Mouse (Mus musculus) spleen, postnatal 10 days (tissue): ENCODE results near the gene Gm20388.

Experiments
- DNase-seq, 2 experiments: peaks; one replicate each; pipeline ENCODE4 v3.0.0; 2021 to 2022; ENCODE audit warnings: low spot score in 2 of 2

Gm20388 gene

DNA sequence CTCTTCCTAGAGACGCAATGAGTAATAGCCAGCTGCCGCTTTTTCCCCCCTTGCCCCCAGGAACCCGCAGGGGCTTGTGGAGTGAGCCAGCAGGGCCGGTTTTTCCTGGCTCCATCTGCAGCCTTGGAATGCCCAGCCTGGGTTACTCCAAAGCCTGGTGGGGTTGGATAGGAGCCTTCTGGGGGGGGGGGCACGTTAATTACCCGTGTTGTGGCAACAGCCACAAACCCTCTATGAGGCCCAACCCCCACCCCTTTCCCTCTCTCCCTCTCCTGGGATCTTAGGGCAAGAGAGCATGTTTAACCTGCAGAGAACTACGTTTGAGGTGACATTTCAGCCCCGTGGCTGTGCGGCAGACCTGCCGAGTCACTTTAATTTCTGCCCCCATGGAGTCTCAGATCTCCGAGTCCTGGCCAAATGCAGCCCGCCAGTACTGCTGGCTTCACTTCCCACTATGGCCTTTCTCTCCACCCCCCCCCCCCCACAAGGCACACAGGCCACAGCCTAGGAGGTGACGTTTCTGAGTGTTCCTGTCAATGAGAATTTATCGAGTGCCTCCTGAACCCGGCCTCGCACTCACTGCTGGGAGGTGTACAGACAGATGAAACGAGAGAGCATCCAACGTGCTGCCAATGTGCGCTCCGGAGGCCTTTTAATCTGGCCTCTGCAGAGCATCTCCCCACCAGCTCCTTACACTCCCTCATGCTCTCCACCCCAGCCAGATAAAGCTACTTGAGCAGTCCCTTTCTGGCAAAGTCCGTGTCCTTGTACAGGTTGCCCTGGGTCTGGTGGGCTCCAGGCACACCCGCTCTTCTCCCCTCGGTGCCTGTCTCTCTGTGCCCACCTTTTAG lies 629.4 kb downstream of the Gm20388 start:
- DNase-seq: peak; percentile 44 to 66

GRCm38 (mm10) chr8:120542995-120543394 lies 632.4 kb downstream of the Gm20388 start:
- DNase-seq: no peak

GRCm38 (mm10) chr8:120543416-120544055 lies 632.9 kb downstream of the Gm20388 start:
- DNase-seq: no peak

GRCm38 (mm10) chr8:120544155-120544554 lies 633.5 kb downstream of the Gm20388 start:
- no peak for DNase-seq

DNA sequence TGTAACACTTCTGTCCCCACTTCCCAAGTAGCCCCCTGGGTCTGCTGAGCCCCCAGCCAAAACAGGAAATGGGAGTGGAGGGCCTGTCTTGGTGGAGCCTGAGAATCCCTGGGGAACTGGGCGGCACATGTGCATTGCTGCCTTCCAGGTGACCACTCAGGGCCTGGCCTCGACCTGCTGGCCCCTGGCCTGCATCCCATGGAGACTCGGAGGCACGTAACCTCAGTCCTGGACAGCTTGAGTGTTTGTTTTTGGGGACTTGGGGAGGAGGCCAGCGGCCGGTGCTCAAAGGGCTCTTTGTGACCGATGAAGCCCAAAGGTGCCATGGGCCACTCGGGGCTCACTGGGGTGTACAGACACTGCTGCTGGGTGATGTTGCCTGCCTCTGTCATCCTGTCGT lies 636.9 kb downstream of the Gm20388 start:
- no peak for DNase-seq

DNA sequence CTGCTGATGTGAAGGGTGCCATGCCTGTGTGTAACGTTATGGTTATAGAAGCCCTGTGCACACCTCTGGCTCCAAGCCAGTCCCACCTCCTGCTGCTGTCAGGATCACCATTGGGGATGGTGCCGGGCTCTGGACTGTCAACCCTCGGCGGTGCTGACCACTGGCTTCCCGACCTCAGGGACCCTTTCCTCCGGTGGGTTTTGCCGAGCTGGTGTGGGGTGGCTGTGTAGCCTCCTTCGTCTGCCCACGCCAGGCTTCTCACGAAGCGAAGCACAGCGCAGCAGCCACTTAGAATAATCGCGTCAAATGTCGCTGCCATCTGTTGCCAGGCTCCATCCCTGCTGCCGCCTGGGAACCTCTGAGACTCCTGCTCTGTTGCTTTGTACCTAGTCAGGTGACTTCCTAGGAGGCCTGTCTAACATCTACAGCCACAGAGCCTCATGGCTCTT lies 637.7 kb downstream of the Gm20388 start:
- no peak for DNase-seq

DNA sequence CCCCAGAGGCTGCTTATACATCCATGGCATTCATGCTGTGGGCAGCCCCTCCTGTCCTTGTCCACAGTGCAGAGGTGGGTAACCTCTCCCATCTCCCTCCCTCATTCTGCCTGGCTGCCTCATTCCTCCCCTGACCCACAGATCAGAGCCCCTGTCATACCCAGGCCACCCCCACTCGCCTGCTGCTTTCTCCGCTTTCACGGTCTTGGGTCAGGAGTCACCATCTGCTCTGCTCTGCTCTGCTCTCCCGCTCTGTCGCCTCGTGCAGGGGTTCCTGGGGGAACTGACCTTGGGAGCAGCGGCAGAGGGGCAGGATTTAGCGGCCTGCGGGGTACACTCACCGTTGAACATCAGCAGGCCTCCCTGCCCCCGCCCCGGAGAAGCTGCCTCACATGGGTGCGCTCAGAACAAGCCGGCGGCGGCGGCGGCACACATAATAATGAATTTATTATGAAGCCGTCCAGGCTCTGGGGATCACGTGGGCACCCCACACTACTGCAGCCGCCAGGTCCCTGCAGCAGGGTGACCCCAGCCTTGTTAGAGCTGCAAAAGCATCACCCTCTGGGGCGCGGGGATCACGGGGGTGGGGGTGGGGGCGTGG lies 638.8 kb downstream of the Gm20388 start:
- DNase-seq: no peak

DNA sequence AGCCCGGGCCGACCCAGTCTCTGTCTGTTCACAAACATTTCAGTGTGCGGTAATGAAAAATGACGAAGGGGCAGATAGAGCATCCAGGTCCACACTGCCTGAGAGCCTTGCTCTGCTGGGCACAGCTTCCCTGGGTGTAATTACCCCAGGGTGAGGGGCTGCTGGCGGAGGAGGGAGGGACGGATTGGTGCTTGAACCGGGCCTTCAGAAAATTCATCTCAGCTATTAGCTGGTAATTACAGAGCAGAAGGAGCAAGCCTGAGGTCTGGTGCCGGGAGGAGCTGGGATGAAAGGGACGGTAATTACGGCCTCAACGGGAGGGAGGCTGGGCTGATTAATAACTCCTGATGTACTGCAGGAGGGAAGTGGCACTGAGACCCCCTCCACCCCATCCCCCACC lies 639.3 kb downstream of the Gm20388 start:
- no peak for DNase-seq

- no peak for DNase-seq
Observed at GRCm38 (mm10) chr8:120550430-120550829, 639.8 kb downstream of the Gm20388 start.

DNA sequence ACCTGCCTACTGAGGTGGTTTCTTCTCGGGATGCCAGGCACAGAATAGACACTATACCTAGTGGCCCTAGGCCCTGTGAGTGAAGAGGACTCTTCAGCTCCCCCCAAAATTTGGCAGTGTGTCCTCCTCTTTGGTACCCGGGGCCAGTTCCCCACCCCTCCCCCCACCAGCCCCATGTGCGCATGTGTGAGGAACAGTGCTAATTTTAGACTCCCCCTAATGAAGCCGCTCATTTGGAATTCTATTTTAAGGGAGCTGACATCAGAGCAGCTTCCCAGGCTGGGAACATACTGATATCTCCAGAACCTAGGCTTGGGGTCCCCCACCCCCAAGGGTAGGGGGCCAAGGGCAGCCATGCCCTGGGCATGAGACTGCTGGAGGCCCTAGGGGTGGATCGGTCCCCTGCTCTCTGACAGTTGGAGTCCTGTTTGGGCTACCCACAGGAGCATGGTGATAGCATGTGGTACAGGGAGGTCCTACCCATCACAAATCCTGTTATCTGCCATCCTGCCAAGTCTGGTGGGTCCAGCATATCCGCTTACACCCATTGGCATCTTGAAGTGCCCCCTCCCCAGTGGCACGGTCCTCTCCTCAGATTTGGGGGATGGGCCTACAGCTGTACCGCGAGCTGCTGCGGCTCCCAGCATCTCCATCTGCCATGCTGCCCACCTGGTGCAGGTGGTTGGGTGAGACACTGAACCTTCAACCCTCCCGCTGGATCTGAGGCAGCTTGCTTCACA lies 640.5 kb downstream of the Gm20388 start:
- no peak for DNase-seq

- DNase-seq: no peak
Observed at GRCm38 (mm10) chr8:120551677-120551980, 641.0 kb downstream of the Gm20388 start.

- DNase-seq: no peak
Observed at GRCm38 (mm10) chr8:120552509-120552908, 641.9 kb downstream of the Gm20388 start.

DNA sequence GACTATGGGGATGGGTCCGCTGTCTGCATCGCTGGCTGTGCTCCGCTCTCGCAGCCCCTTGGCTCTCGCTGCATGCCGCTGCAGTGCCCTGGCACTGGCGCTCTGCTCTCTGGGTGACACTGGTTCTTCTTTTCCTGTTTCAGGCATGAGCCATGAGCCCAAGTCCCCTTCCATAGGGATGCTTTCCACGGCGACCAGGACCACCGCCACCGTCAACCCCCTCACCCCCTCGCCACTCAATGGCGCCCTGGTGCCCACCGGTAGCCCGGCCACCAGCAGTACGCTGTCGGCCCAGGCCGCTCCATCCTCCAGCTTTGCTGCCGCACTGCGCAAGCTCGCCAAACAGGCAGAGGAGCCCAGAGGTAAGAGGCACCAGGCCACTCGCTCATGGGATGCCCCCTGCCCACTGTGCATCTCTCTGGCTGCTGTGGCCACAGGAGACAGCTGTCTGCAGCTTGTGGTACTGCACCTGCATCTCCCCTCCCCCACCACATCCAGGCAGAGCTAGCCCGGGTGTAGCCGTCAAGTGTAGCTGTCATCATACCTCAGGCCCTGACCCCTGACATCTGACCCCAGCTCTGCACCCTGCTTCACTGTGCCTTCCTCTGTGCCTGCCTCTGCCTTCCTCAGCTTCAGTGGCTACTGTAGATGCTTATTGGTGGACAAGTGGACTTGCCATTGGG lies 642.9 kb downstream of the Gm20388 start:
- DNase-seq: no peak

GRCm38 (mm10) chr8:120554466-120555039 lies 643.9 kb downstream of the Gm20388 start:
- no peak for DNase-seq

- no peak for DNase-seq
Observed at GRCm38 (mm10) chr8:120556198-120556892, 645.7 kb downstream of the Gm20388 start.

- no peak for DNase-seq
Observed at GRCm38 (mm10) chr8:120557170-120557965, 646.7 kb downstream of the Gm20388 start.

GRCm38 (mm10) chr8:120558162-120558561 lies 647.5 kb downstream of the Gm20388 start:
- DNase-seq: no peak

- no peak for DNase-seq
Observed at GRCm38 (mm10) chr8:120559654-120560053, 649.0 kb downstream of the Gm20388 start.

- DNase-seq: no peak
Observed at GRCm38 (mm10) chr8:120560535-120560934, 649.9 kb downstream of the Gm20388 start.
